Mouse (Mus musculus): ENCODE measurements around the gene Zfp385c.
"Not testable (repeated sequence)": the region's sequence is repeated elsewhere in the genome, so short reads cannot be mapped to it uniquely, and the experiment has no call there.

The Zfp385c gene

DNA sequence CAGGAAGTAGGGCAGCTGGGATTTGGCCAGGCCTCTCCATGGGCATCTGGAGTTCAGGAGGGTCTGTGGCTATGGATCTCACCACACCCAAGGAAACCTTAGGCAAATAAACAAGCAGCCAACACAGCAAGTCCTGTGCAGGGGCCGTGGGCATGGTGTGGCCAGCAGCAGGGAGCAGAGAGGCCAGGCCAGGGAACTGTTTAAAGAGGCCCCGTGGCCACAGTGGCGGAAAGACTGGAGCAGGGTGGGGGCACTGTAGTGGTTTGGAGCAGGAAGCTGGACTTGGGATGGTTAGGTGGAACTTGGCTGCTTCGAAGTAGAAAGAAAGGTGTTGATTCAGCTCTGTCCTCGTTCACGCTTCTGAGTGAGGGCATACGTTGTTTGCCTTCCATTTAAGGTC lies 5.0 kb downstream of the Zfp385c start:
- DNase-seq: no peak

DNA sequence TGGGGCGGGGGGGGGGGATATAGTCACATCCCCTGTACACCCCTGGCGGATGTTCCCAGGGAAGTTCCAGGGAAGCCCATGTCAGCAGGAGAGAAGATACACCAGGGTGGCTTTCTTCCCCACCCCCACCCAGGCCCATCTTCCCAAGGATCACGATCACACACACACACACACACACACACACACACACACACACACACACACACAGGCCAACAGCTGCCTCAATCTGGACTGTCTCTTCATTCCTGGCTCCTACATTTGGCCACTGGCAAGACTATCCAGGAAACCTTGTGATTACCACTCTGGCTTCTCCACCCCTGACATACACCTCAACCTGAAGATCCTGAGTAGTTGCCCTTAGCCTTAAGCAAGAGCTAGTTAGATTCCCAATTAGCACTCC lies 6.9 kb downstream of the Zfp385c start:
- no peak for DNase-seq

DNA sequence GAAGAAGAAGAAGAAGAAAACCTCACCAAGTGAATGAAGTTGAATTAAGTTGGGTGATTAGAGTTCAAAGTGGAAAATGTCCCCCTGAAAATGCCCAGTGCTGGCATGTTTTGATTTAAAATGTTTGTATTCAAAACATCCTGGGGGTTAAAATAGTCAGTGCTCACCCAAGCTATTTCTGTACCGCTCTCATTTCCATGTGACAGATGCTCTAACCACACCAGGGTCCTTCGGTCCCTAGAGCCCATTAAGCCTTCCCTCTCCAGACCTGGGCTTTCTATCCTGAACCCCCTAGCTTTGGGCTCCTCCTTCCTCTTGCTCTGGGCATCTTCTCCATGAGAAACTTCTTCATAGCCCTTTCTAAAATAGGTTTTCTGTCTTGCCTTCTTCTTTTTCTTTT lies 8.2 kb downstream of the Zfp385c start:
- no peak for DNase-seq

DNA sequence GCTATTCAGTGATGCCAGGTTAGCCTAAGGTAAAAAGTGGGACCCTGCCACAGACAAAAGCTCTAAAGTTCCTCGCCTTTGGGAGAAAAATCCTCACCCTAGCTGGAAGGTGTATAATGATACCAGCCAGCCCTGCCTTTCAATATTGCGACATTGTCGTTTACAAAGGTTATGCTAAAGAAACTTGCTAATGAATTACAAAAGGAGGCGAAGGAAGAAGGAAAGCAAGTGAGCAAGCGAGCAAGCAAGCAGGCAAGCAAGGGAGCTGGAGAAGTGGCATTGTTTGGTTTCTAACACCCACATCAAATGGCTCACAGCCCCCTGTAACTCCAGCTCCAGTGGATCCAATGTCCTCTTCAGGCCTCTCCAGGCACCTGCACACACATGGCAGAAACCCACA lies 9.7 kb downstream of the Zfp385c start:
- DNase-seq: no peak

DNA sequence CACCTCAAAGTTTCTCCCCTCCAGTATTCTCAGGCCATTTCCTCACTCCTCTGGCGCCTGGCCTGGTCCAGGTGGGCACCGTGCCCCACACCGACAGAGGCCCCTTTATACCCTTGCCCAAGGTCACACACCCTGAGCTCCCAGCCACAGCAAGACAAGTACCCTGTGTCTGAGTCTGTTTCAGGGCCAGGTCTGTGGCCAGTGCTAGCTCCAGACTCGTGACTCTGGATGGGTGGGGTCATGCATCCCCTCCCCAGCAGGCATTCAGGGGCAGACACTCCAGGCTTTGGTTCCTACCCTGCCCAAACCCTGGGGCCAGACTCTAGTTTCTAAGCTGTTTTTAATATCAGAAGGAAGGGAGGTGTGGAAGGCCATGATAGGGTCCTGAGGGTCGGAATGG lies 10.4 kb downstream of the Zfp385c start:
- DNase-seq: no peak

DNA sequence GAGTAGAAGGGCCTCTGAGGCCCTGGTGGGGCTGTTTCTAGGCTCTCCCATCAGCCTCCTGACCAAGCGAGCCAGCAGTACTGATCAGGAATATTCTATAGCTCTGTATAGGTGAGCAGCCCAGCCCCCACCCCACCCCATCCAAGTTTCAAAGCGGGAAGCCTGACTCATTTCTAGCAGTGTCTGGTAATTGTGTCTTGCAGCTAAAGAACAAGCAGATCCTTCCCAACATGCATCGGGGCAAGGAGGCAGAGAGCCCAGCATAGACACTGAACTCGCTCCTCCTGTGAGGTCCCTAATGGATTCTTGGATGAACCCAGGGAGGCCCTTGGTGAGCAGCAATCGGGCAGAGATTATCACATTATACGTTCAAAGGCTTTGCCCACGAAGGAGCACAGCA lies 14.4 kb downstream of the Zfp385c start:
- DNase-seq: no peak

DNA sequence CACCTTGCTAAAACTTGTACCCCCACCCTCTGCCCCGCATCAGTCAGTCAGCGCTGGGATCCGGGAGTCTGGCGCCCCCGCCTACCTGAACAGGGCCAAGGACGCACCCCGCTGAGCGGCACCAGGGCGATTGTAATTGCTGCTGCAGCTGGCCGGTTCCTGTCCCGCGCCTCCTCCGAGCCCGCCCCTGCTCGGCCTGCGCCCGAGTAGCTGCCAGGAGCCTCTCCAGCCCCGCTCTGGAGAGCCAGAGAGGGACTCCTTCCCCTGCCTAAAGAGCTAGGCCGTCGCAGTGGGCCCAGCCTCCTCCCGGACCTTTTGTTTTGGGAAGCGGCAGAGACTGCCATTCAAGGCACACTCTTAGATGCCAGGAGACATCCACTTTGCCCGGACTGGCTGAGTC lies 19.1 kb downstream of the Zfp385c start:
- DNase-seq: no peak

DNA sequence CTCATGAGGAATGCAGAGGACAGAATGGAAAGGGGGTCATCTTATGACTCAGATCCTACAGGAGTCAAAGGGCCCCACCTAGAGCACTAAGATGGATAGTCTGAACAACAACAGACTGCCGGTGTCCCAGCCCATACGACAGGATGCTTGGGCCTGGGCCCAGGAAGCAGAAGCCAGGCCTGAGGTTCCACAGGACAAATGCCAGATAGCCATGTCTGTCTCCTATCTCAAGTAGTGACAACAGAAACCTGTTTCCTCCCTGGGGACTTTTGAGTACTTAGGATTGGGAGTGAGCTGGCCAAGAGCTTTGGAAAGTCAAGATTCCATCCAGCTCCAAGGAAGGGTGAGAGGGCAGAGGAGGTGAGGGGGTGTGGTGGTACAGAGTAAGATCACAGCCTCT lies 20.3 kb downstream of the Zfp385c start:
- no peak for DNase-seq

DNA sequence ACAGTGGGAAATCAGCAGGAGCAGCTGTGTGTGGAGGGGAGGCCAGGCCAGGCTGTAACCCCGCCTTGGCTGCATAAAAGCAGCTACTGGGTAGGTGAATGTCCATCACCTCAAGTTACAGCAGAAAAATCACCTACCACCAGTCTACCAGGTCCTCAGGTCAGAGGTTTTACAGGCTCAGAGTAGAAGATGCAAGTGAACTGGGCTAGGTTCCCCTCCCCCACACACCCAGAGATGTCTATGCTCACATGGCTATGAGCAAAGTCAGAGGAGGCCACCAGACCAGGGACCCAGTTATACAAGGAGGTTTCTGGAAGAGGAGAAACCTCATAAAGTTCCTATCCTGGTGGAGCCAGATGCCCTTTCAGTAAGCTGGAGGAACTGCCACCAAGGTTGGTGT lies 21.2 kb downstream of the Zfp385c start:
- no peak for DNase-seq

DNA sequence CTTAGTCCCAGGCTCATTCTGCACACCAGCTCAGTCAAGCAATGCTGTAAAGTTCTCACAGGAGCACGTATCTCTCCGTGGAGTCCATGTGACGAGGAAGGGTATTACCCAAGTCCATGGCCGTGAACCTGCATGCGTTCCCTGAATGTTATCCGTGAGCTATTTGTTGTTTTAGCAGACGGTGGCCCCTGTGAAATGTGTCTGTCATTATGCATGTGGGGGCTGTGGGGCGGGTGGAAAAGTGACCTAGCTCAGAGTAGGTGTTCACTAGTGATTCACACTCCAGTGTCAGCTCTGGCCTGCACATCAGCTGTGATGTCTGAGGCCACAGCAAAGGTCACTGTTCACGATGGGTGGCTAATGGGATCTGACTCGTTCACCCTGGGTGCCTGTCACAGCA lies 32.4 kb downstream of the Zfp385c start:
- DNase-seq: no peak

DNA sequence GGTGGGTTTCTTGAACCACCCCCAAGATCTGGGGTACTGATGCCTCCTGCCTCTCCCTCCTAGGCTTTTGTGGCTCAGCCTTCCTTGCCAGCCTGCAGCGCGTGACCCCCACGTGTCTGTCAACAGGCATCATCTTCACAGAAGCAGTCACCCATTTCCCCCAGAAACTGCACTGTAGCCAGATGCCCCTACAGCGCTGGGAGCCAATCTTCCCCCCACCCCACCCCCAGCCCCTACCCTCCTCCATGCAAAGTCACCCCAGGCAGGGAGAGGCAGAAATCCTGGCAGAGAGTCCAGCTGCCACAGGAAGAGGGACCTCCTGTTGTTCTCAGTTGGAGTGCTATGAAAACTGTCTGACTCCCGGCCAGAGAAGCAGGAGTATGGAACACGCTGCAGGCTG lies 35.8 kb downstream of the Zfp385c start:
- DNase-seq: no peak

DNA sequence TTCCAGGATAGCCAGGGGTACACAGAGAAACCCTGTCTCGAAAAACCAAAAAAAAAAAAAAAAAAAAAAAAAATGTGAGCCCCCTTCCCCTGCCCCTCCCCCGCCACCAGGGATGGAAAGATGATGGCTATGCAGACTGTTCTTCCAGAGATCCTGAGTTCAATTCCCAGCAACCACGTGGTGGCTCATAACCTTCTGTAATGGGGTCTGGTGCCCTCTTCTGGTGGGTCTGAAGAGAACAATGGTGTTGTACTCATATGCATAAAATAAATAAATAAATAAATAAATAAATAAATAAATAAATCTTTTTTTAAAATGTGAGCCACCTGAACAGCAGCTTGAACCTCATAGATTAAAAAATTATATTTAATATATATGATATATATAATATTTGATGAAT lies 36.7 kb downstream of the Zfp385c start:
- not testable (repeated sequence) for DNase-seq

DNA sequence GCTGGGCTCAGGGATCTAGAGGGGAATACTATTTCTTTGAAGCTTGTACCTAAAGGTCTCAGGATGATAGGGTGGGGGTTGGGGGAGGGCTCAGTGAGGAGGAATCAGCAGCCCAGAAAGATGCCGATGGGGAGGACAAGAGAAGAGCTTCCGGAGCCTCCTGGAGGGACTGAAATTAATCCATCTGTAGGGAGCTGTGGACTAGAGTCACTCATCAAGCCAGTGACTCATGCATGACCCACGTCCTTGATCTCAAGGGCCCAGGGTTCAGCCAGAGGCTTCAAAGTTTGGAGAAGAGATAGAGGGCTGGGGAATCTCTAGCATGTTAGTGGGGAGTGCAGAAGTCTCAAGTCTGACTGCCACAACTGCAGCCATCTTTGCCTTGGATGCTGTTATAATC lies 40.5 kb downstream of the Zfp385c start:
- DNase-seq: no peak

DNA sequence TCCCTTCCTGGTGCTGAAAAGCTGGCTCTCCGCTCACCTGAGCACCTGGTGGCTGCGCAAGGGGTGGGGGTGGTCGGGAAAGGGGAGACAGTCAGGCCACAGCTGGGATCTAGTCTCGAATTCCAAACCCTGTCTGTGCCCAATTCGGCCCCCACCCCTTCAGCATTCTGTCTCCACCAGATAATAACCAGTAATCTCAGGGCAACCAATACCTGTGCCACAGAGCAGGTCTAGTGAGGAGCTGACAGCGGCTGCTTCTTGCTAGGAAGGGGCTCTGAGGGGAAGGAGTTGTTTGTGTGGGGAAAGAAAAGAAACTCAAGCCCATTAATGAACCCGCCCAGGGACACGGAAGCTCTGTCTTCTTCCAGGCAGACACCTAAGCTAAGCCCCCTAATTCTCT lies 41.0 kb downstream of the Zfp385c start:
- DNase-seq: no peak

DNA sequence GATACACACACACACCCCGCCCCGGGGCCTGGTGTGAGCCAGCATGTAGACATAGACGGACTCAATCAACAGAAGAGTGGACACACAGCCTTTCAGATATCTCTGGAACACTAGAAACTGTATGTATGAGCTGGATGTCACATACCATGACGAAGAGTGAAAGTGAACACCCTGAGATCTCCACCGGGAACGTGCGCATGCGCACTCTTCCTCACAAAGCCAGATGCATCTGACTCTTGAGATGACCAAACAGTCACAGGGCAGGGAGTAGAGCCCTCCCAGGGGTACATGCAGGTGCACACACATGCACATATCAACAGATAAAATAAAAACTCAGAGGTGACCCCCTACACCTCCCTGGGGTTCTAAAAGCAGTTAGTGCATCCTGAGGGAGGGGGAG lies 43.9 kb downstream of the Zfp385c start:
- DNase-seq: no peak

DNA sequence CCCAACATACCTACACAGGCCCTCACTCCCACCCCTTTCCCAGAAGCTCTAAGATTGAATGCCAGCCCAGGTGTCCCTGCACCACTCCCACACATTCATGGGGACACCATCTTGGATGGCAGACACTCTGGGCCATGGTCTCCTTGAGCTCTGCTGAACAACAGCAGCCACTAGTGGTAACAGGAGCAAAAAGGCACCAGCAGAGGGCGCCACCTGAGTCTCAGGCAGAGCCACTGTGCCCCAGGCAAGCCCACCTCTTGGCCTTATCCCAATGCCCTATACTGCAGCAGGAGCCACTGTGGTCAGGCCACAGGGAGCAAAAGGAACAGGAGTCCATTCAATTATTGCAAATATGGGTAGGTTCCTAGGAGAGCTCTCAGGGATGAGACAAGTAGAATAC lies 46.0 kb downstream of the Zfp385c start:
- peak; percentile 70 for DNase-seq

DNA sequence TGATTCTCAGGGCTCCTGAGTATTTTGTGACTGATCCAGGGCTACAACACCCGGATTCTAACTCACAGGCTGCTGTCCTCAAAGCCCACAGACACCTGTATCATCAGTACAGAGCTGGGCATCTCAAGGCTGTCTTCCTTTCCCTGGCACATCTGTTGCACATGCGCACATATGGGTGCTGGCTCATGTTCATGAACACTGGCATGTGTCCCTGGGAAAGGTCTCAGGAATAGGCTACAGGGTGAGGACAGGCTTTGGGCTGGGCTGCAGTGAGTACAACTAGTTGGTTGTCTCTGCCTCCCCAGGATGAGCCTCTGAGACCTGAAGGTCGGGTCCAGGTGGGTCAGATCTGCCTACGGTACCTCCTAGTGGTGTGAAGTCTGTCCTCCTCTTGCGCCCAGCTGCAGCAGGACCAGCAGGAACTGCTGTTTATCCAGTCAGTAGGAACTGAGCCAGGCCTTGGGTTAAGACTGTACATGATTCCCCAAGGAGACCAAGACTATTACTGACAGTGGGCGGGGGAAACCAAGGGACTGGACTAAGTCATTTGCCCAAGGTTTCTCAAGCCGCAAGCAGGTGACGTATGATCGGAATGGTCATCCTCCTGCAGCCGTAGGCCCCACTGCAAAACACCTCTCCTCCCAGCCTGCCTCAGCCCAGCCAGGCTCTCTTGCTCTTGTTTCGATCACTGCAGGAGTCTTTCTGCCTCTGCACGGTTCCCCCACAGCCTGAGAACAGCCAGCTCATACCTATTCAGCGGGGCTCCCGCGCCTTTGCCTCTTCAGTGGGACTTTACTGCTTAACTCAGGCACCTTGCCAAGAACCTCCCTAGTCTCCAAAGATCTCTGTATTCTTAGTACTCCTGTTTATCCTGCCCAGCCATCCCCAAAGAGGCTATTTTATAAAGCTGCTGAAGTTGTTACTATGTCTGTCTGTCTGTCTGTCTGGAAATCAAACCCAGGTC lies 48.4 kb downstream of the Zfp385c start:
- no peak for DNase-seq

DNA sequence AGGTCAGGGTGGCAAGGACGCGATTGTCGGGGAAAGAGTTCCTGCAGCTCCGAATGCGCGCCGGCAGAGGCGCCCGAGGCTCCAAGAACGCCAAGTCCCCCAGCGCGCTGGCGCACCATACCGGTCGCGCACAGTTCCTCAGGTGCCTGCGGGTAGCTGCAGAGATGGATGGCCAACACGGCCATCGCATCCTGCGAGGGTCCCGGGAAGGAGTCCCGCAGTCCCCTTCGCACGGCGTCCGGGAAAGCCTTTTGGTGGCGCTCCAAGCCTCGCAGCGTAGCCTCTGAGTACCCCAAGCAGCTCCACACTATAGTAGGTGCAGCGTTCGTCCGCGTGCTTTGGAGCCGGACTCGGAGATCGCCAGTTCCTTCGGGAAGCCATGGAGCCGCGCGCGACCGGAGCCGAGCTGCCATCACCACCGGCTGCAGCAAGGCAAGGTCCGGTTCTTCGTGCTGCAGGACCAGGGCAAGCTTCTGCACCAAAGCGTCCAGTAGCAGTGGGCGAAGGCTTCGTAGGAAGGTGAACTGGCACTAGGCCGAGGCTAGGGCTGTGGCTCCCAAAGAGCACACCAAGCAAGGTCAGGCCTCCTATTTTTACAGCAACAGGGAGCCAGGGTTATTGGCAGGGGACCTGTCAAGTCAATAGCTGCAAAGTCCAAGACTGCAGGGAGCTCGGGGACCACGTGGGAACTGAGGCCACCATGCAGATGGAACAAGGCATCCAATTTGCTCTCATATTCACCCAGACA lies 51.9 kb downstream of the Zfp385c start:
- DNase-seq: peak; percentile 25

DNA sequence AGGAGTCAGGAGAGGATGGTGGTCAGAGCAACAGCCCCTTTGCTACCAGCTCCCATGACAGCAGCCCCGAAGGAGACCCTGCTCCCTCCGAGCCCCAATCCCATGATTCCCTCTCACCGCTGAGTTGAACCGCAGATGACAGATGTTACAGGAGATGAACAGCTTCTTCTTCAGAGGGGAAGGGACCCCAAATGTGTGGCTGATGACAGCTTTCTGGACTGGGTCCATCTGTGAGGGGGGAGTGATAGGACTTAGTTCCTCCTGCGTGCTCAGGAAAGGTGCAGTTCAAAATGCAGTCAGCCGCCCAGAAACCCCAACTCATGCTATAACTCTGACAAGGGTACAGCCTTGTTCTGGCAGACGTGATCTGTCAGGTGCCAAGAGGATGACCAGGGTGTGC lies 57.7 kb downstream of the Zfp385c start:
- DNase-seq: no peak

DNA sequence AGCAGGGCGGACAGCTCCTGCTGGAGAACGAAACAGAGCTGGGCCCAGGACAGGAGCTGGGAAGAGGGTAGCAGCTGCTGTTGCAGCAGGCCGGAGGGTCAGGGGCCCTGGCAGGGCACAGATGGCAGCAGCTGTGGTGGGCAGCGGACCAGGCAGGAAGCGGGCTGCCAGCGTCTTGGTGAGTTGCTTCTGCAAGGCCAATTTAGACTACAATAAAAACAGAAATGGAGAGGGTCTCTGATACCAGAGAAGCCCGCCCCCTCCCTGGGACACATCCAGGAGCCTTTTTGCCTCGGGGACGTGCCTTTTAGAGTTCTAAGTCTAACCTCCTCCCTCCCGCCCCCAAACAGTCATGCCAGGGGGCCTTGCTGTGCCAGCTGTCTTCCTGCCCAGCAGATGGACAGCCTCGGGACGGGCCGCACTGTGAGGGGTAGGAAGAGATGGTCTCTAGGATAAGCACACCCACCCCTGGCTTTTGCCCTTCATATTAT lies 63.3 kb downstream of the Zfp385c start:
- no peak for DNase-seq

DNA sequence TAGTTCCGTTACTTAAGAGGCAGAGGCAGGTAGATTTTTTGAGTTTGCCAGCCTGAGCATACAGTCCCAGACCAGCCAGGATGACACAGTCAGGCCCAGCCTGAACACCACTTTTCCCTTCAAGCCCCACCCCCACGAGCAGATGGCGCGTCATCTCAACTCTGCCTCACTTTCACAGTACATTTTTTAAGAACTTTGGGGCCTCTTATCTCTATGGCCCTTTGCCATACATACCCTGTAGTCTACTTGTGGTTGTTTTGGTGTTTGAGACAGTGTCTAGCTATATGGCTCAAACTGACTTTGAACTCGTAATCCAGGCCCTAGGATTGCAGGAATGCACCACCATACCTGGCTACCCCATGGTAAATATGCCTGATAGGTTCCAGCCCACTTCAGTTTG lies 64.2 kb downstream of the Zfp385c start:
- no peak for DNase-seq

DNA sequence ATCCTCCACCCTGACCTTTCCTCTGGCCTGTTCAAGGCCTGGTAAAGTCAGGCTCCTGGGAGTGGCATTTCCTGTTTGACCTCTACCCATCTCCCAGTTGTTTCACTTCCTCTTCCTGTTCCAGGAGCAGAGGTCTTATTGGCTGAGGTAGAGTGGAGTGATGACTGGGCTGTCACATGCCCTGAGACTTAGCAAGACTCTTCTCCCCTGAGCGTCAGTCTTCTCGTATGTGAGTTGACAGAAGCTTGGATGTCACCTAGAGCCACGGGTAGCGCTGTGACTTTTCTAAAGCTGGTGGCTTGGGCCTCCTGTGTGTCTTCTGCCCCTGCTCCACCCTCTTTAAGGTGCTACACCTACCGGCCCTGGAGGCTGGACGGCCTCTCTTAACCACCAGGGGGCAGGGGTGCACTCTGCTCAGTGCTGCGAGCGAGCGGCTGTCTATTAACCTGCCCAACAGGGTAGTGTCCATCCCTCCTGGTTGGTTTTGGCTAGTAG lies 65.5 kb downstream of the Zfp385c start:
- DNase-seq: peak; percentile 75

DNA sequence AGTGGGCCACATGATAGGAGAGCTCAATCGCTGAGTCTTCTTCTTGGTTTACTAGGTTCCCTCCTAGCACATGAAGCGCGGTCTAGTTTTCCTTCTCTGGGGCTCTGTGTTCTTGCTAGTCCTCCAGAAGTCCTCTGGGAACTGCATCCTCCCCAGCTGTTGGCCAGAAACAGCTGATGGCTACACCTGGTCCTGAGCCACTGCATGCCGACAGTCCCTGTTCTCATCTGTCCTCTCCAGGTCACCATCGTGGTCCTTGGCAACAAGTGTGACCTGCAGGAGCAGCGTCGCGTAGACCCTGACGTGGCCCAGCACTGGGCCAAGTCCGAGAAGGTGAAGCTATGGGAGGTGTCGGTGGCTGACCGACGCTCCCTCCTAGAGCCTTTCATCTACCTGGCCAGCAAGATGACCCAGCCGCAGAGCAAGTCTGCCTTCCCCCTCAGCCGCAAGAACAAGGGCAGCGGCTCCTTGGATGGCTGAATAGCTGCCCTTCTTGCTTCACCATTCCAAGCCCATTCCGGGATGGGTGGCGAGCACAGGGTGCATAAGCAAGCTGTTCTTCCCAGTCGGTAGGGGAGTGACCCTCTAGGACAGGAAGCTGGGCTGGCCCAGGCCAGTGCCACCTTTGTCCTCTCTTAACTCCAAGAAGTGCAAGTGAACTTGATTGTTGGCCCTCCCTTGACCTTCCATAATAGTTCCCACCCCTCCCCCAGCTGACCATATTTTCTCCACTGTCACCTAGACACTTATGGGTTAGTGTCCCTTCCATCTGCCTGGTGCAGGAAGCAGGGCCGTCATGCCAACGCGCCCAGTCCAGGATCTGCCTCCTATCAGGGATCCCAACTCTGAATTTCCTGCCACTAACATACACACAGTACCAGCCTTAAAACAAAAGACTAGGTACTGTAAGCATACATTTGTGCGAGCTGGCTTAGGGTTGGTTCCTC lies 66.2 kb downstream of the Zfp385c start:
- DNase-seq: no peak
